Mouse (Mus musculus) heart, postnatal 0 days (tissue): ENCODE measurements around the gene 1700069L16Rik. TPM values are rescaled to one million over a fixed set of nuclear protein-coding genes. Genes with fewer than 3 reads are reported as not detected.

Experiments used
- ATAC-seq: fragments of 200-750 bp; cut with Nextera tagmentation; 2 replicates; pipeline ENCODE4 v1.8.0; 2017; ENCODE audit warnings: low read depth, moderate number of reproducible peaks, moderate library complexity; ENCODE audit not compliant: insufficient read depth
- DNase-seq: peaks from one replicate; pipeline ENCODE4 v3.0.0-alpha.2; 2016; ENCODE audit warnings: low spot score
- H3K27ac ChIP-seq: fragments of 300-500 bp; sonication (generic); 2 replicates; pipeline ENCODE4 v1.5.1; 2014; ENCODE audit warnings: low read depth, mild to moderate bottlenecking
- H3K27me3 ChIP-seq: fragments of 300-500 bp; sonication (generic); 2 replicates; pipeline ENCODE4 v1.6.1; 2014; ENCODE audit warnings: low read length, mixed read lengths; ENCODE audit not compliant: control insufficient read depth, insufficient read depth
- H3K36me3 ChIP-seq: fragments of 300-500 bp; sonication (generic); replicated peaks from 2 replicates; pipeline ENCODE4 v1.6.1; 2014; ENCODE audit warnings: low read length, mixed read lengths; ENCODE audit not compliant: control insufficient read depth, insufficient read depth
- H3K4me1 ChIP-seq: fragments of 300-500 bp; sonication (generic); 2 replicates; pipeline ENCODE4 v1.6.1; 2014; ENCODE audit warnings: antibody characterized with exemption; ENCODE audit not compliant: control insufficient read depth, insufficient read depth
- H3K4me2 ChIP-seq: fragments of 300-500 bp; sonication (generic); 2 replicates; pipeline ENCODE4 v1.6.1; 2014; ENCODE audit warnings: low read depth, mild to moderate bottlenecking, low read length, moderate library complexity
- H3K4me3 ChIP-seq: fragments of 300-500 bp; sonication (generic); 2 replicates; pipeline ENCODE4 v1.5.1; 2014; ENCODE audit warnings: low read depth, low read length
- H3K9ac ChIP-seq: fragments of 300-500 bp; sonication (generic); replicated peaks from 2 replicates; pipeline ENCODE4 v1.6.1; 2014; ENCODE audit warnings: low read depth, low read length, mixed read lengths
- H3K9me3 ChIP-seq: fragments of 300-500 bp; sonication (generic); replicated peaks from 2 replicates; pipeline ENCODE4 v1.6.1; 2016; ENCODE audit warnings: low read length; ENCODE audit not compliant: control insufficient read depth
- CTCF ChIP-seq: IDR thresholded peaks from 2 replicates; pipeline ENCODE4 v1.5.1; 2016; ENCODE audit warnings: antibody characterized with exemption, control low read depth, low read depth
- EP300 ChIP-seq: IDR thresholded peaks from 2 replicates; pipeline ENCODE4 v1.6.1; 2016; ENCODE audit warnings: antibody characterized with exemption, low read depth
- WGBS: fragments of 180-500 bp; shearing (Covaris S2); extraction: QIAGEN DNeasy Blood & Tissue Kit; methylation state at CpG from one replicate; pipeline ENCODE4 v1.1.7; 2014; 5-methylcytosine and 5-hydroxymethylcytosine counted together
- polyA plus RNA-seq: library from polyadenylated mRNA; unstranded; fragments of >200 nt; fragmentation: Nextera tagmentation; extraction: Ambion mirVana; gene quantifications from 2 replicates; pipeline ENCODE4 v1.2.1, GENCODE M21; 2015
- total RNA-seq: library from RNA; depleted of rRNA; stranded (reverse); fragments of >200 nt; gene quantifications from 2 replicates; pipeline ENCODE4 v1.2.3, GENCODE M21; 2014; ENCODE audit warnings: low replicate concordance

1700069L16Rik gene
- total and polyA plus RNA-seq, 2 experiments from 2014 or later: not detected

DNA sequence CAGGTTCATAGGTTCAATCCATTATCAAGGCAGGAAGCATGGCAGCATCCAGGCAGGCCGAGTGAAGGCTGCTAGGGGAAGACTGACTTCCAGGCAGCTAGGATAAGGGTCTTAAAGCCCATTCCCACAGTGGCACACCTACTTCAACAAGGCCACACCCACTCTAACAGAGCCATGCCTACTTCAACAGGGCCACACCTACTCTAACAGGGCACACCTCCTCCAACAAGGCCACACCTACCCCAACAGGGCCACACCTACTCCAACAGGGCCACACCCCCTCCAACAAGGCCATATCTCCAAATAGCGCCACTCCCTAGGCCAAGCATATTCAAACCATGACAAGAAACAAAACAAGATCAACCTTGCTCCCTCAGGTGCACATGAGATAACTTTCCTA is 11.7 kb downstream of the 1700069L16Rik start:
- no peak for TF ChIP-seq EP300
- H3K27me3 ChIP-seq: peaks cover 5% of the 10 kb centered on the region; the same call in 1 of the 2 replicates
- ATAC-seq: no peak
- H3K9ac ChIP-seq: no peak overlapping the region
- no peak for DNase-seq
- H3K4me1 ChIP-seq: no peaks in the 10 kb centered on the region
- H3K4me2 ChIP-seq: no peak overlapping the region
- no peak overlapping the region for H3K4me3 ChIP-seq
- no peaks in the 10 kb centered on the region for H3K36me3 ChIP-seq
- H3K27ac ChIP-seq: no peak overlapping the region
- WGBS: 66% methylated on average over 2 of the region's 2 CpGs
- H3K9me3 ChIP-seq: no peaks in the 10 kb centered on the region

DNA sequence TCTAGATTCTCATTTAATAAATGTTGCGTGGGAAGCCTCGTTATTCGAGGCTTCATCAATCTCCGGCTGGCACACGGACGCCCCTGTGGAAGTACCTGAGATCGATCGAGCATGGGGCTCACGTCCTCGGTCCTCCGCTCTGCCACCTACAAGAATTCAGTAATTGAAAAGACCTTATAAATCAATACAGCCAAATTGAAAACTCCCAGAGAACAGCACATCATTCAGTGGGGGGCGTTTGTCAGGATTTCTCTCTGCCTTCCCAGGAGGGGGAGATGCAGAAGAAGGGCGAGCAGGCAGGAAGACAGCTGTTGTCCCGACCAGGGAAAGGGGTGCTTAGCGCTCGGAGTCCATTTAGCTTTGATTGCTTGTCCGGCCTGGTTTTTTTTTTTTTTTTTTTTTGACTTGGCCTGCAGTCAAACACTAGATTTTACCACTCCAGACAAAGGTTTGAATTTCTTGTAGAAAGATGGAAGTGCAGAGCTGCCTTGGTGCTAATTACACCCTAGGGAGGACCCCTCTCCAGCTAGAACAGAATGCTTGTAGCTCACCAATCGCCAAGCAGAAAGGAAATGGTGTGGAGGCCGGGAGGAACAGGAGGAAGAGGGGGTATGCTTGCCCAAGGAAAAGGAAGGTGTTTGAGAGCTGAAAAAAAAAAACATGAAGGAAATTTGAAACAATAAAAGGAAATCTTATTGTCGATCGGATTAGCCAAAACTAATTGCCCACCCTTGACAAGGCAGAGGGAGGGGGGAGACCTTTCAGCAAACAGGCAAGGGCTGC is 20.6 kb downstream of the 1700069L16Rik start:
- no peak overlapping the region for H3K4me2 ChIP-seq
- TF ChIP-seq CTCF: no peak
- TF ChIP-seq EP300: peak; percentile 65; the same call in 1 of the 2 replicates
- DNase-seq: peak; percentile 9
- no peak overlapping the region for H3K27ac ChIP-seq
- no peaks in the 10 kb centered on the region for H3K9me3 ChIP-seq
- 49% methylated on average over 21 of the region's 21 CpGs for WGBS
- H3K9ac ChIP-seq: no peak overlapping the region
- peak; percentile 70; the same call in 1 of the 2 replicates for ATAC-seq
- H3K4me3 ChIP-seq: no peak overlapping the region
- 0 out of 2 replicates have a peak, but pooled peaks cover 9% of the 10 kb centered on the region for H3K27me3 ChIP-seq
- H3K4me1 ChIP-seq: no peaks in the 10 kb centered on the region
- H3K36me3 ChIP-seq: no peaks in the 10 kb centered on the region

DNA sequence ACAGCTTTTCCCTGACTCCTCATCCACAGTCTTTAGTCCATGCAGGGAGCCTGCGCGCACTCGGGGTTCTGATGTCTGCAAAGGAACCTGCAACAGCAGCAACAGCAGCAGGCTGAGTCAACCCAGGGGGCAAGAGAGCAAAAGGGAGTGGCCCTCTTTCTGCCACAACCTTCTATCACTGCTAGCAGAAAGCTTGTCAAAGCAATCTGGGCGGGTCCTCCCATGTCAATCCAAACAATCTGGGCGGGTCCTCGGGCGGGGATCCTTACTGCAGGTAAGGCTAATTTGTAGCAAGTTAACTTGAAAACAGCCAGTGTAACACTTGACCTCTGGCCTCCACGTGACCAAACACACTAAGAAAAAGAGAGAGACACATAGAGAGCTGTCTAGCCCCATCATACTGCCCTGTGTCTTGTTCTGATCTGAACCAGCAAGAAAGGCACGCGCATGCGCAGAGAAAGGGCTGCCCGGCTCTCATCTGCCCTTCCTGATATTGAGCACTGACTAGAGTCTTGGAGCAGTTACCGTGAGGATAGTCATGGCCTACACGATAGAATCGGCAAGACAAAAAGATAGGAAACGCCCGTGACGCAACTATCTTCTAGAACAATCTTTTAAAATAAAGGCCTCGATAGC is 24.1 kb downstream of the 1700069L16Rik start:
- Histone ChIP-seq H3K4me1 (no peaks in the 10 kb centered on the region), H3K27ac (no peak overlapping the region), H3K36me3 (no peaks in the 10 kb centered on the region), H3K9me3 (no peaks in the 10 kb centered on the region), H3K4me3 (no peak overlapping the region), H3K27me3 (peaks cover 14% of the 10 kb centered on the region; the same call in 1 of the 2 replicates), H3K4me2 (no peak overlapping the region), H3K9ac (no peak overlapping the region)
- DNase-seq (no peak), ATAC-seq (no peak)
- TF ChIP-seq CTCF (no peak), EP300 (no peak)
- WGBS: 76% methylated on average over 19 of the region's 19 CpGs

DNA sequence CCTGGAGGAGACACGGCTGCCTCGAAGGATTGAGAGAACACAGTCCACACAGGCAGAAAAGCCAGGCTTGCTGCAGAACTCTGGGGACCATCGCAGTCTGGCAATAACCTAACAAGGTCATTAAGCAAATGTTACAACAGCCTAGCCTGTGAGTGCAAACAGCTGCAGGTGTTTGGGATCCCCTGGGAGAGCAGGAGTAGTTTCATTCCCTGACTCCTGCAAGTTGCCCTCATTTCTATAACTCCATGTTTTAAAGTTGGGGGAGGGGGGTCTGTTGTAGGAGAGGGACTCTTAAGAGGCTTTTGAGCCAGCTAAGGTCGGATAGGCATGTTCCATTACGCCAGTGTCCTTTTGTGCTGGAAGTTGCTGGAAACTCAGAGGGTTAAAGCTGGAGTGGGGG is 30.2 kb downstream of the 1700069L16Rik start:
- Histone ChIP-seq H3K4me1 (no peaks in the 10 kb centered on the region), H3K27me3 (peaks cover 11% of the 10 kb centered on the region; the same call in 1 of the 2 replicates), H3K4me3 (no peak overlapping the region), H3K9ac (no peak overlapping the region), H3K27ac (no peak overlapping the region), H3K36me3 (no peaks in the 10 kb centered on the region), H3K4me2 (no peak overlapping the region), H3K9me3 (no peaks in the 10 kb centered on the region)
- no peak for TF ChIP-seq EP300
- TF ChIP-seq CTCF: no peak
- 47% methylated on average over 5 of the region's 5 CpGs for WGBS
- ATAC-seq: no peak
- no peak for DNase-seq

DNA sequence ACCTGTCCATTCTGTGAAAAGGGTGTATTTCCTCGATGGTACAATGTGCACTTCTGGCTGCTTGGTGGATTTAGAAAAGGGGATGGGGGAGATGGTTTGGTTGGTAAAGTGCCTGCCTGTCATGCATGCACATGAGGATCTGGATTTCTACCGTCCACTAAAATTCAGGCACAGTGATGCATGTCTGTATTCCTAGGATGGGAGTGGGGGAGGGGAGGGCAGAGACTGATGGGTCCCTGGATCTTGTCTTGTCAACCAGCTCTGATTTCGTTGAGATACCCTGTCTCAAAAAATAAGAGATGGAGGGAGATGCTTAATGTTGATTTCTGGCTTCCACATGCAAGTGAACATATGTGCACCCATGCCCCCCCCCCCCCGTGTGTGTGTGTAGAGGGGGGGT is 30.6 kb downstream of the 1700069L16Rik start:
- Histone ChIP-seq H3K4me2 (no peak overlapping the region), H3K4me1 (no peaks in the 10 kb centered on the region), H3K9me3 (no peaks in the 10 kb centered on the region), H3K36me3 (no peaks in the 10 kb centered on the region), H3K9ac (no peak overlapping the region), H3K27me3 (peaks cover 11% of the 10 kb centered on the region; the same call in 1 of the 2 replicates), H3K27ac (no peak overlapping the region), H3K4me3 (no peak overlapping the region)
- no peak for DNase-seq
- no peak for ATAC-seq
- TF ChIP-seq EP300 (no peak), CTCF (no peak)
- 56% methylated on average over 4 of the region's 4 CpGs for WGBS
